Mouse (Mus musculus) stomach, embryonic 16.5 days (tissue): Measurements from ENCODE around the gene Rgs17. TPM values are rescaled to one million over a fixed set of nuclear protein-coding genes. Genes with fewer than 3 reads are reported as not detected.

Experiments used
- ATAC-seq: fragments of 200-750 bp; cut with Nextera tagmentation; 2 replicates; pipeline ENCODE4 v1.8.0; 2017; ENCODE audit warnings: moderate number of reproducible peaks, moderate TSS enrichment; ENCODE audit not compliant: insufficient read depth, low FRiP score
- H3K27ac ChIP-seq: fragments of 300-500 bp; sonication (generic); 2 replicates; pipeline ENCODE4 v1.5.1; 2014; ENCODE audit warnings: low read length
- H3K27me3 ChIP-seq: fragments of 300-500 bp; sonication (generic); 2 replicates; pipeline ENCODE4 v1.6.1; 2014; ENCODE audit warnings: low read length, control low read depth, mixed read lengths; ENCODE audit not compliant: control insufficient read depth, insufficient read depth
- H3K36me3 ChIP-seq: fragments of 300-500 bp; sonication (generic); 2 replicates; pipeline ENCODE4 v1.6.1; 2014; ENCODE audit warnings: low read length; ENCODE audit not compliant: control insufficient read depth, insufficient read depth
- H3K4me1 ChIP-seq: fragments of 300-500 bp; sonication (generic); 2 replicates; pipeline ENCODE4 v1.6.1; 2014; ENCODE audit warnings: low read length, control low read depth, mixed read lengths; ENCODE audit not compliant: control insufficient read depth, insufficient read depth
- H3K4me2 ChIP-seq: fragments of 300-500 bp; sonication (generic); 2 replicates; pipeline ENCODE4 v1.6.1; 2014; ENCODE audit warnings: low read depth, low read length, mixed read lengths
- H3K4me3 ChIP-seq: fragments of 300-500 bp; sonication (generic); replicated peaks from 2 replicates; pipeline ENCODE4 v1.5.1; 2014; ENCODE audit warnings: mild to moderate bottlenecking, low read length
- H3K9ac ChIP-seq: fragments of 300-500 bp; sonication (generic); 2 replicates; pipeline ENCODE4 v1.6.1; 2014; ENCODE audit warnings: low read length
- H3K9me3 ChIP-seq: fragments of 300-500 bp; sonication (generic); replicated peaks from 2 replicates; pipeline ENCODE4 v1.6.1; 2016; ENCODE audit warnings: low read length, control low read depth; ENCODE audit not compliant: control insufficient read depth
- WGBS: fragments of 180-500 bp; shearing (Covaris S2); extraction: QIAGEN DNeasy Blood & Tissue Kit; methylation state at CpG from one replicate; pipeline ENCODE4 v1.1.7; 2014; 5-methylcytosine and 5-hydroxymethylcytosine counted together
- polyA plus RNA-seq: library from polyadenylated mRNA; unstranded; fragments of >200 nt; fragmentation: Nextera tagmentation; extraction: Ambion mirVana; gene quantifications from 2 replicates; pipeline ENCODE4 v1.2.1, GENCODE M21; 2015

Gene Rgs17
- polyA plus RNA-seq, 1 experiment from 2014 or later = 3.2 TPM

- Histone ChIP-seq H3K4me1 (peaks cover 22% of the 10 kb centered on the region), H3K27me3 (no peaks in the 10 kb centered on the region), H3K36me3 (peaks cover 16% of the 10 kb centered on the region; the same call in 1 of the 2 replicates), H3K4me2 (no peak overlapping the region), H3K9ac (no peak overlapping the region), H3K9me3 (no peaks in the 10 kb centered on the region), H3K27ac (no peak overlapping the region), H3K4me3 (no peak overlapping the region)
- no peak for ATAC-seq
- WGBS = 89% methylated on average over 1 of the region's 1 CpGs
These were observed 121.7 kb downstream of the Rgs17 start for GRCm38 (mm10) chr10:5800490-5800889.

- 85% methylated on average over 4 of the region's 4 CpGs for WGBS
- Histone ChIP-seq H3K4me3 (no peak overlapping the region), H3K4me1 (peaks cover 14% of the 10 kb centered on the region), H3K27me3 (no peaks in the 10 kb centered on the region), H3K9me3 (no peaks in the 10 kb centered on the region), H3K27ac (no peak overlapping the region), H3K36me3 (peaks cover 16% of the 10 kb centered on the region; the same call in 1 of the 2 replicates), H3K4me2 (no peak overlapping the region), H3K9ac (no peak overlapping the region)
- no peak for ATAC-seq
These were observed 124.1 kb downstream of the Rgs17 start for GRCm38 (mm10) chr10:5798069-5798468.

- Histone ChIP-seq H3K4me3 (no peak overlapping the region), H3K27me3 (no peaks in the 10 kb centered on the region), H3K4me1 (no peaks in the 10 kb centered on the region), H3K27ac (no peak overlapping the region), H3K9me3 (no peaks in the 10 kb centered on the region), H3K4me2 (no peak overlapping the region), H3K9ac (no peak overlapping the region), H3K36me3 (no peaks in the 10 kb centered on the region)
- no peak for ATAC-seq
- 15% methylated on average over 12 of the region's 12 CpGs for WGBS
These were observed 131.5 kb downstream of the Rgs17 start for GRCm38 (mm10) chr10:5790657-5791056.

- H3K4me2 ChIP-seq = no peak overlapping the region
- H3K9ac ChIP-seq = no peak overlapping the region
- H3K9me3 ChIP-seq = no peaks in the 10 kb centered on the region
- ATAC-seq = no peak
- no peak overlapping the region for H3K27ac ChIP-seq
- H3K4me1 ChIP-seq = no peaks in the 10 kb centered on the region
- H3K27me3 ChIP-seq = no peaks in the 10 kb centered on the region
- no peak overlapping the region for H3K4me3 ChIP-seq
- H3K36me3 ChIP-seq = no peaks in the 10 kb centered on the region
- 17% methylated on average over 4 of the region's 4 CpGs for WGBS
These were observed 135.3 kb downstream of the Rgs17 start for GRCm38 (mm10) chr10:5786923-5787322.

Other genes with a start within 250 kb of the Rgs17 start
- gene Fbxo5, start 116.8 kb downstream of the Rgs17 start, polyA plus RNA-seq = 49.4 and 53.7 TPM in 2 replicates
- 12.9 and 14.2 TPM in 2 replicates for gene Mtrf1l, start 98.5 kb downstream of the Rgs17 start, polyA plus RNA-seq